Mouse (Mus musculus): ENCODE measurements around the gene Habp4. TPM values are rescaled to one million over a fixed set of nuclear protein-coding genes. Genes with fewer than 3 reads are reported as not detected.
A peak's percentile ranks its signal among the peaks of the same experiment; 100 is the strongest.

The Habp4 gene
- total RNA-seq (2017): 3.3 and 3.5 TPM in 2 replicates

- peak; percentile 98 for ATAC-seq (replicated peaks; ENCODE audit: low read depth, poor library complexity, severe bottlenecking)
These were observed at the start of gene Habp4 for GRCm38 (mm10) chr13:64161548-64161915. Gene Habp4 (plus strand): TSS chr13:64161824.

GRCm38 (mm10) chr13:64117442-64117841, 44.2 kb upstream of the Habp4 start:
- ATAC-seq (replicated peaks; ENCODE audit: low read depth, poor library complexity, severe bottlenecking): no peak

DNA sequence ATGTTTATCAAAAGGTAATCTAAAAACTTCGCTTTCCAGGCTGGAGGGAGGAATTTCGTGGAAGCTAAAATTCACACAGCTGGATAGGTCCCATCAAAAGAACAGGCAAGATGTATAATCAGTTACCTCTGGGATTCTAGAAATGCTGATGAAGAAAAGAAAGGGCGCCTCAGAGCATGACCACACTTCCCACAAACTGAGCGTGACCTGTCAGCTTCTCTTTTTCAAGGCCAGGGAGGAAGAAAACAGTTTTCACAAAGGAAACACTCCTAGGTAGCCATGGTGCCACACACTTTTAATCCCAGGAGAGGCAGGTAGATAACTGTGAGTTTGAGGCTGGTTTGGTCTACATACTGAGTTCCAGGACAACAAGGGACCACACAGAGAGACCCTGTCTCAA, 40.9 kb upstream of the Habp4 start:
- ATAC-seq (replicated peaks; ENCODE audit: low read depth, poor library complexity, severe bottlenecking): peak; percentile 51

DNA sequence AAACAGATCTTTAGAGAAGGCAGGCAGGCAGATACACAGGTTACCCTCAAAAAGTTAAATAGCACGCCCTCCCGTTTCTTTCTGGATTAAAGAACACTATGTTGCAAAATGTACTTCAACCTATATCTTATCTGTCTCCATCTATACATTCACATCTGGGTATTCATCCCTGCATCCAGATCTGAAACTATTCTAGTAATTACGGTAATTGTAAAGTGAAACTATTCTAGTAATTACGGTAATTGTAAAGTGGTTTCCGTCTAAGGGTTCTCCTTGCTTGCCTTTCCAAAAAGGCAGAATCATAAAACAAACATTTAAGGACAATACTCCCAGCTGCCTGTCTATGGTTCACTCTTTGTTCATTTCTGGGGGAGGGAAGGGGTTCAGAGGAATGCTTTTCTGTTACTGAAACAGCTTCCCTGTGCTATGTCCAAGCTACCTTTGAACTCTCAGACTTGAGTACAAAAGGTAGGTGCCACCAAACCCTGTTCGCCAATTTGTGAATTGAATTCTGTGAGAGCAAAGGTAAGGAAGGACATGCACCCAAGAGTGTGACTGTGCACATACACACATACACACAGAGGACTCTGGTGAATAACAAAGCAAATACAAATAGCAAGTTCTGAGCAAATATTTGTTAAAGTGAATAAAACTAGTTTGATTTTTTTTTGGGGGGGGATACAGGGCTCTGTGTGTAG, 38.0 kb upstream of the Habp4 start:
- ATAC-seq (replicated peaks; ENCODE audit: low read depth, poor library complexity, severe bottlenecking): no peak

GRCm38 (mm10) chr13:64124886-64125285, 36.7 kb upstream of the Habp4 start:
- ATAC-seq (replicated peaks; ENCODE audit: low read depth, poor library complexity, severe bottlenecking): no peak

DNA sequence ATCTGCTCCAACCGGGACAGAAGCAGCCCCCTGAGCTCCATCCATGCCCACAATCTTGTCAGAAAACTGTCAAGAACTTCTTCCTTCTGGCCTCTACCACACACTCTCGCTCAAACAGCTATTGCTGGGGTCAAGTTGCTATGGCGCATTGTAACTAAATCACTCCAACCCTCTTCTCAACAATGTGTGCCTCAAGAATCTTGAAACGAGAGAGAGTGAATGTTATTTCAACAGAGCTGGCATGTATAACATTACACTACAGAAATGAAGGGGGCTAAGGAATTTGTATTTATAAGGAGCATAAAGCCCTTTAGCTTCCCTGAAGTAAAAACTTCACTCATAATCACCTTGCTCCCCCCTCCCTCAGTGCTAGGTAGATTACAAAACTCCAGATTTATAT, 35.3 kb upstream of the Habp4 start:
- no peak for ATAC-seq (replicated peaks; ENCODE audit: low read depth, poor library complexity, severe bottlenecking)

GRCm38 (mm10) chr13:64128858-64129615, 32.6 kb upstream of the Habp4 start, which contains the start of gene Slc35d2:
Gene Slc35d2 (minus strand): TSS chr13:64129368.
- ATAC-seq (replicated peaks; ENCODE audit: low read depth, poor library complexity, severe bottlenecking): peak; percentile 76

DNA sequence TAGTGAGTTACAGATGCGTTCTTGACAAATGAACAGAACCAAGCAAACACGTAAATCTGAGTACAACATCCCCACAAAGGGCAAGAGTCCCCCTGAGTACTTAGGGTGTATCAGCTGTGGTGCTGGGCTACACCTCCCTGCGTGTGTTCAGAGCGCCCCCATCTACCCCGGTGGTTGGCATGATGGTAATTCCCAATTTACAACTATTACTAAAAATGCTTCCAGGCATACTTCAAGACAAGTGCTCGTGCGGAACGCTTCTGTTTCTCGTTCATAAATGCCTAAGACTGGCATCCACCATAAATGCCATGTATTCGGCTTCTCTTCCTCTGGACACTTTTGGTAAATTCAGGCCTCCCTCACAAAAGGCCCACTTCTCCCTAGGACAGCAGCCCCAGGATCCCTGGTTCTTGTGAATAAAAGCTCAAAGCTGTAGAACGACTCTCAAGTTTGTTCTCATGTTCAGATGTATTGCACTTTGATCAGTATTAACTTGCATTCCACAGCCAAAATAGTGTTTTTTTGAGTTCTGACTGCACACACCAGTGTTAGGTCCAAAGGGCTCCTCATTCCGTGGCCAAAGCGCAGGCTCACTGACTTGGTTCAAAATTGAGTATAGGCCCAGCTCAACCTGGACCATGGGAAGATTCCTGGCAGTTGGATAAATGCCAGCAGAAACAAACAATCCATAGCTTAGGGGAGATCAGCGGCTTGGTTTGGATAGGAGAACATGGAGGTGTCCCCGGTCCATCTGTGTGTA, 31.8 kb upstream of the Habp4 start:
- ATAC-seq (replicated peaks; ENCODE audit: low read depth, poor library complexity, severe bottlenecking): peak; percentile 71

DNA sequence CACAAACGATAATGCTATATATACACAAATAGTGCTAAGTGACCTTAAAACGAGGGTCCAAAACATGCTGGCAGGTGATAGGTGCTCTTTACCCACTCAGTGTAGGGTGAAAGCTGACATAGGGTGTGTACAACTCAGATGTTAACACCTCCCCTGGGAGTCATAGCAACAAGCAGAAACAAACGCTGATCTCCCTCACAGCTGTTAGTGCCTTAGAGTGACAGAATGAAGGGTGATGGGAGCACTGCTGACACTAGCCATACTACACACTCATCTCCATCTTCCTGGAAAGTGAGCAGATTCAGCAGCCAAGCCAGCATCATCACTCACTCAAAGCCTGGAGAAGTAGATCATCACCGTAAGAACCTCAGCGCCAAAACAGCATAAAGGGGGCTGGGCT, 11.5 kb upstream of the Habp4 start:
- ATAC-seq (replicated peaks; ENCODE audit: low read depth, poor library complexity, severe bottlenecking): no peak

GRCm38 (mm10) chr13:64152241-64152669, 9.4 kb upstream of the Habp4 start:
- ATAC-seq (replicated peaks; ENCODE audit: low read depth, poor library complexity, severe bottlenecking): peak; percentile 34

DNA sequence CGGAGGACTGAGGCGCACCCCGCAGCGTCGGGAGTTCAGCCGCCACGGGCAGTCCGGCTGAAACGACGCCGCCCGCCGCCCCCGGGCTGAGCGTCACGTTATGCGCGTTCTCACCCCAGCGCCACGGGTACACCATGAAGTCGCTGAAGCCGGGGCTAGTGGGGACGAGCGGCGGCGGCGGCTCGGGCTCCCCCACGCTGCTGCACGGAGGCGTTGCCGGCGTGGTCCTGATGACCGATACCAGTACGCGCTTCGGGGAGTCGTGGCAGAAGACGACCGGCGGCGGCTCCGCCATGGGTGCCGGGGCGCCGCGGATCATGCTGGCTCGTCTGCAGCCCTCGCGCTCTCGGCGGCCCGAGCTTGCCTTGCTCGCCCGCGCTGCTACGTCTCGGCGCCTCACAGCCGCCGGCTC, 8.9 kb upstream of the Habp4 start:
- ATAC-seq (replicated peaks; ENCODE audit: low read depth, poor library complexity, severe bottlenecking): no peak

GRCm38 (mm10) chr13:64153083-64153682, 8.4 kb upstream of the Habp4 start, which contains the start of gene Zfp367:
Gene Zfp367 (minus strand): TSS chr13:64153202.
- ATAC-seq (replicated peaks; ENCODE audit: low read depth, poor library complexity, severe bottlenecking): peak; percentile 88

GRCm38 (mm10) chr13:64153751-64154267, 7.8 kb upstream of the Habp4 start:
- no peak; the same call in 1 of the 2 replicates for ATAC-seq (replicated peaks; ENCODE audit: low read depth, poor library complexity, severe bottlenecking)

- no peak for ATAC-seq (replicated peaks; ENCODE audit: low read depth, poor library complexity, severe bottlenecking)
These were observed 7.0 kb upstream of the Habp4 start for GRCm38 (mm10) chr13:64154651-64155050.

GRCm38 (mm10) chr13:64155171-64155571, 6.5 kb upstream of the Habp4 start:
- no peak for ATAC-seq (replicated peaks; ENCODE audit: low read depth, poor library complexity, severe bottlenecking)

- no peak for ATAC-seq (replicated peaks; ENCODE audit: low read depth, poor library complexity, severe bottlenecking)
These were observed 4.7 kb upstream of the Habp4 start for GRCm38 (mm10) chr13:64156966-64157365.

DNA sequence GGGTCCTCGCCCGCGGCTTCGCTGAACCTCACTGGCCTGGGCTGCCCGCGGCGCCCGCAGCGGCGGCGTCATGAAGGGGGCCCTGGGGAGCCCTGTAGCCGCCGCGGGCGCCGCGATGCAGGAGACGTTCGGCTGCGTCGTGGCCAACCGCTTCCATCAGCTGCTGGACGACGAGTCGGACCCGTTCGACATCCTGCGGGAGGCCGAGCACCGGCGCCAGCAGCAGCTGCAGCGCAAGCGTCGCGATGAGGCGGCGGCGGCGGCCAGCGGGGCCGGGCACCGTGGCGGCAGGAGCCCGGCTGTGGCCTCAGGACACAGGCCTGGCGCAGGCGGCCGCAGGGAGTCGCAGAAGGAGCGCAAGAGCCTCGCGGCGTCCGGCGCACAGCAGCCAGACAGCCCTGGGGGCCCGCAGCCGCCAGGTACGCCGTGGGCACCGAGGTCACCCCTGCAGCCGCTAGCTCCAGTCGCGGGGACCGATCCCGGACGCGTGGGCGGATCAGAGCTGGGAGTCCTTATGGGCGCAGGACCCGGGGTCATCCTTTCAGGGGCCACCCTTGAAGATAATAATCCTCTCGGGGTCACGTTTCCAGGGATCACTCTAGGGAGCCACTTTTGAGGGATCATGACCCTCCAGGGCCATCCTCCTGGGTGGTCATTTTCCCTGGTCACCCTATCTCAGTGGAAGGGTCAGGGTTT, 440 bp downstream of the Habp4 start:
- no peak for ATAC-seq (replicated peaks; ENCODE audit: low read depth, poor library complexity, severe bottlenecking)

GRCm38 (mm10) chr13:64162626-64163025, 1.0 kb downstream of the Habp4 start:
- no peak for ATAC-seq (replicated peaks; ENCODE audit: low read depth, poor library complexity, severe bottlenecking)

DNA sequence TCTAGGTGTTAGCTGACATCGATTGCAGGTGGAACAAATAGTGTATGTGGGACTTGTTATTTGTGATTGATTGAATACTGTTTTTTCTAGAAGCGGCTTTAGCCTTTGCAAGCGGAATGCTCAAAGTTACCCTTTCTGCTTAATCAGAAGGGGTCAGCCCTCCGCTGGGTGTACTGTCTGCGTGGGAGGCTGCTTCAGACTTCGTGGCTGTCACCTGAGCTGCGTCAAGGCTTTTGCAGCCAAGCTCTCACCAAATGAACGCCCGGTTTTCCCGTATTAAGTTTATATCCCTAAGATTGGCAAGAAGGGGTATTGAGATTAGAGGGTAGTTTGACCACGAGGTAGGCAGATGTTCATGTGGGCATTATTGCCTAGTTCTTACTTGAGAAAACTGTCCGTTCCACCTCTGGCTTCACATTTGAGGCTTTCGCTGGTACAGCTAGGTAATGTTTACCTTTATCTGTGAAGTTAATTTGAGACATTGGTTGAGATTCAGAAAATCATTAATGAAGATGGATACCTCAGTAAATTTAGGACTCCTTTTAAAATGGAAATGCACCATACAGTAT, 1.6 kb downstream of the Habp4 start:
- no peak for ATAC-seq (replicated peaks; ENCODE audit: low read depth, poor library complexity, severe bottlenecking)
